Mouse (Mus musculus) midbrain, postnatal 0 days (tissue): ENCODE data around the gene Disc1. TPM values are rescaled to one million over a fixed set of nuclear protein-coding genes. Genes with fewer than 3 reads are reported as not detected.

Experiments used
- ATAC-seq: fragments of 200-750 bp; cut with Nextera tagmentation; 2 replicates; pipeline ENCODE4 v1.8.0; 2017; ENCODE audit warnings: moderate number of reproducible peaks, mild to moderate bottlenecking, moderate TSS enrichment, moderate library complexity; ENCODE audit not compliant: low FRiP score
- DNase-seq: peaks from one replicate; pipeline ENCODE4 v3.0.0-alpha.2; 2015; ENCODE audit warnings: low spot score
- H3K27ac ChIP-seq: fragments of 300-500 bp; sonication (generic); 2 replicates; pipeline ENCODE4 v1.5.1; 2014; ENCODE audit warnings: low read depth, mild to moderate bottlenecking, low read length, mixed read lengths
- H3K27me3 ChIP-seq: fragments of 300-500 bp; sonication (generic); 2 replicates; pipeline ENCODE4 v1.6.1; 2014; ENCODE audit warnings: low read length, control low read depth, mixed read lengths; ENCODE audit not compliant: insufficient read depth
- H3K36me3 ChIP-seq: fragments of 300-500 bp; sonication (generic); 2 replicates; pipeline ENCODE4 v1.6.1; 2014; ENCODE audit warnings: low read length, control low read depth, mixed read lengths; ENCODE audit not compliant: insufficient read depth
- H3K4me1 ChIP-seq: fragments of 300-500 bp; sonication (generic); 2 replicates; pipeline ENCODE4 v1.6.1; 2014; ENCODE audit warnings: mild to moderate bottlenecking, control low read depth, antibody characterized with exemption, low read length, mixed read lengths; ENCODE audit not compliant: insufficient read depth
- H3K4me2 ChIP-seq: fragments of 300-500 bp; sonication (generic); 2 replicates; pipeline ENCODE4 v1.6.1; 2014; ENCODE audit warnings: low read depth, mild to moderate bottlenecking, low read length, mixed read lengths; ENCODE audit not compliant: poor library complexity, severe bottlenecking
- H3K4me3 ChIP-seq: fragments of 300-500 bp; sonication (generic); 2 replicates; pipeline ENCODE4 v1.5.1; 2014; ENCODE audit warnings: low read depth, mild to moderate bottlenecking, low read length, moderate library complexity
- H3K9ac ChIP-seq: fragments of 300-500 bp; sonication (generic); replicated peaks from 2 replicates; pipeline ENCODE4 v1.6.1; 2014; ENCODE audit warnings: mild to moderate bottlenecking, low read length, moderate library complexity, mixed read lengths; ENCODE audit not compliant: poor library complexity, severe bottlenecking
- H3K9me3 ChIP-seq: fragments of 300-500 bp; sonication (generic); 2 replicates; pipeline ENCODE4 v1.6.1; 2016; ENCODE audit warnings: low read length, control low read depth
- CTCF ChIP-seq: IDR thresholded peaks from 2 replicates; pipeline ENCODE4 v1.5.1; 2016; ENCODE audit warnings: antibody characterized with exemption, mild to moderate bottlenecking
- WGBS: fragments of 180-500 bp; shearing (Covaris S2); extraction: QIAGEN DNeasy Blood & Tissue Kit; methylation state at CpG from one replicate; pipeline ENCODE4 v1.1.7; 2014; 5-methylcytosine and 5-hydroxymethylcytosine counted together
- polyA plus RNA-seq: library from polyadenylated mRNA; unstranded; fragments of >200 nt; fragmentation: Nextera tagmentation; extraction: Ambion mirVana; gene quantifications from 2 replicates; pipeline ENCODE4 v1.2.1, GENCODE M21; 2015
- total RNA-seq: library from RNA; depleted of rRNA; stranded (reverse); fragments of >200 nt; gene quantifications from 2 replicates; pipeline ENCODE4 v1.2.3, GENCODE M21; 2014

The Disc1 gene
- total and polyA plus RNA-seq, 2 experiments from 2014 or later = 1.4 to 6.1 TPM

DNA sequence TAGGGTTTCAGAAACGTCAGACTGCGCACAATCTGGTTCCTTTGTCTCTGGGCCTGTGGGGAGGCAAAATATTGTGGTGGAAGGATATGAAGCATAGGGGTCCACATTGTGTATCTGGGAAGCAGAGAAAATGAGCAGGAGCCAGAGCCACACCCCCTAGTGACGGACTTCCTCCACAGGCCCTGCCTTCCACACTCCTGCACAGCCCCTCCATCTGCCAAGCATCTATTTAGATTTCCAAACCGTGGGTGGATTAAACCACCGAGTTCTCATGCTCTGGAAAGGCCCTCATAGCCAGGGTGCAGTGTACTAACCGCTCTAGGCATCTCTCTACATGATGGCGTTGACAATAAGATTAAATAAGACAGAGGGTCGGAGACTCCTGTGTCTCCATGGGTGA is 124.0 kb downstream of the Disc1 start:
- H3K4me1 ChIP-seq = no peaks in the 10 kb centered on the region
- no peak for TF ChIP-seq CTCF
- DNase-seq (no peak), ATAC-seq (no peak)
- H3K27me3 ChIP-seq = no peaks in the 10 kb centered on the region; the same call in none of the 2 replicates
- no peak overlapping the region for H3K27ac ChIP-seq
- no peaks in the 10 kb centered on the region for H3K36me3 ChIP-seq
- H3K4me2 ChIP-seq = no peak overlapping the region
- WGBS = 81% methylated on average over 8 of the region's 8 CpGs
- no peaks in the 10 kb centered on the region for H3K9me3 ChIP-seq
- no peak overlapping the region for H3K9ac ChIP-seq
- H3K4me3 ChIP-seq = no peak overlapping the region

DNA sequence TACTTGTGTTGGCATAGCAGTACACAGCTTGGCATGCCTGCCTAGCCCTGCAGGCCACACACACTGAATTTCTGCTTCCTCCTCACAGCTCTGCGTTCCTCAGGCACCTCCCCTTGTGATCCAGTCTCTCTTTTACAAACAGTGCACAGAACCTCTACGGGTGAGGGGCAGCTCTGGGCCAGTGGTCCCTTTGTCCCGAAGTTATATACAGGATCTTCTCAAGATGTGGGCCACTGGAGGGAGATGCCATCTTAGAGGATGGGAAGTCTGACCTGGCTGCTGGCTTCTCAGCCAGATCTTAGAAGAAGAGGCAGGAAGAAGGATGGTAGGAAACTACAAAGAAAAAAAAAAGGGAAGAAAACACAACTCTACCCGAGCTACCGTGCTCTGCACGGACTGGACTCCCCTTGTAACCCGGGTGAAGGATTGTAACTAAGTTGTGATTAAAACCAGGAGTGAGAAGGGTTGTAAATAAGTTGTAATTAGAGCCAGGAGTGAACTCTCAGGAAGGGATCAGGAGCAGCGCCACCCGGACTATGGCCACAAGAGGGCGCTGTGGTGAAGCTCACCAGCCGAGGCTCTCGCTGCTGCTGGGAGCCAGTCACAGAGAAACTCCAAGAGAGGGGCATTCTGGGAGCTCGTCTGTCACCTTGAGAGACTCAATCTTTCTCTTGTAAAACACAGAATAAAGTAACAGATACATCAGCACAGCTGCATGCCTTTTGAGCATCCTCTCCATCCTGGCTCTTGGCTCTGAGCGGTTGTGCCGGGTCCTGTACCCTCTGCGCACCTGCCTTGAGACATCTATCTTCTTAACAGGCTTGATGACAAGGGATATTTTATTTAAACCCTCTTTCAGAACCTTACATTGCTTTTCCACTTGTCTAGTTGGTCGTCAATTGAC is 129.8 kb downstream of the Disc1 start:
- DNase-seq (peak; percentile 88), ATAC-seq (no peak)
- H3K9me3 ChIP-seq = no peaks in the 10 kb centered on the region
- 21% methylated on average over 17 of the region's 17 CpGs for WGBS
- no peaks in the 10 kb centered on the region for H3K4me1 ChIP-seq
- no peak overlapping the region for H3K4me3 ChIP-seq
- H3K27ac ChIP-seq = no peak overlapping the region
- no peak overlapping the region for H3K4me2 ChIP-seq
- no peaks in the 10 kb centered on the region; the same call in none of the 2 replicates for H3K27me3 ChIP-seq
- no peak overlapping the region for H3K9ac ChIP-seq
- H3K36me3 ChIP-seq = no peaks in the 10 kb centered on the region
- peak; percentile 93 for TF ChIP-seq CTCF

DNA sequence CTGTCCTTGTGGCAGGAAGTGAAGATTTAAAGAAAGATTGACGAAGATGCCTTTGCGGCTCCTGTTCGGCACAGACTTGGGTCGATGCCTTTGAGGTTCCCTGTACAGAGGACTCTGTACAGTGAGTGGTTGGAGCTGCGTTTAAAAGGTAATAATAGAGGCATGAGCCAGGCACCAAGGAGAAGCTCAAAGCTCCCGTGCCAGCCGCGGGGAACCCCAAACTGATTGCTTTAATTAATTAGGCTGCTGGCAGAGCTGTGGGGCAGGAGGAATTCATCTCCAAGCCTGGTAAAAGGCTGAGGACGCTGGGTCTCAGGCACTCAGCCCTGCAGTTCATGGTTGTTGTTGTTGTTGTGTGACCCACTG is 130.4 kb downstream of the Disc1 start:
- no peaks in the 10 kb centered on the region; the same call in none of the 2 replicates for H3K27me3 ChIP-seq
- DNase-seq = no peak
- H3K36me3 ChIP-seq = no peaks in the 10 kb centered on the region
- no peak for TF ChIP-seq CTCF
- no peaks in the 10 kb centered on the region for H3K4me1 ChIP-seq
- H3K4me2 ChIP-seq = no peak overlapping the region
- no peaks in the 10 kb centered on the region for H3K9me3 ChIP-seq
- H3K9ac ChIP-seq = no peak overlapping the region
- H3K27ac ChIP-seq = no peak overlapping the region
- ATAC-seq = no peak
- H3K4me3 ChIP-seq = no peak overlapping the region
- WGBS = 54% methylated on average over 9 of the region's 9 CpGs

DNA sequence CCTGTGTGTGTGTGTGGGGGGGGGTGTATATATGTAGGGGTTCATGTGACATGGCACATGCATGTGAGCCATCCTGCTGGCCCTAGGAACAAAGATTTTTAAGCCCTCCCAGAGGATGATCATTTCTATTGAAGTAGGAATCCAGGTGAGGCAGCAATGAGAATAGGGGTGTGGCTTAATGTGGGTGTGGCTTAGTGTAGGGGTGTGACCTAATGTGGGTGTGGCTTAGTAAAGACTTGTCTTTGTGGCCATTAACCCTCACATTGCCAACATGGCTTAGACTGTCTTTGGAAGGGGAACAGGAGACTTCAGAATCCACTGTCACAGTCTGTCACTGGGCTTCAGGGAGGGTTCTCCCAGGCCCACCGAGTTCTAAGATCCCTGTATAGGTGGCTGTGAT is 130.9 kb downstream of the Disc1 start:
- ATAC-seq (no peak), DNase-seq (no peak)
- Histone ChIP-seq H3K4me3 (no peak overlapping the region), H3K4me1 (no peaks in the 10 kb centered on the region), H3K27ac (no peak overlapping the region), H3K4me2 (no peak overlapping the region), H3K36me3 (no peaks in the 10 kb centered on the region), H3K9ac (no peak overlapping the region), H3K9me3 (no peaks in the 10 kb centered on the region), H3K27me3 (no peaks in the 10 kb centered on the region; the same call in none of the 2 replicates)
- TF ChIP-seq CTCF = no peak
- 77% methylated on average over 1 of the region's 1 CpGs for WGBS

DNA sequence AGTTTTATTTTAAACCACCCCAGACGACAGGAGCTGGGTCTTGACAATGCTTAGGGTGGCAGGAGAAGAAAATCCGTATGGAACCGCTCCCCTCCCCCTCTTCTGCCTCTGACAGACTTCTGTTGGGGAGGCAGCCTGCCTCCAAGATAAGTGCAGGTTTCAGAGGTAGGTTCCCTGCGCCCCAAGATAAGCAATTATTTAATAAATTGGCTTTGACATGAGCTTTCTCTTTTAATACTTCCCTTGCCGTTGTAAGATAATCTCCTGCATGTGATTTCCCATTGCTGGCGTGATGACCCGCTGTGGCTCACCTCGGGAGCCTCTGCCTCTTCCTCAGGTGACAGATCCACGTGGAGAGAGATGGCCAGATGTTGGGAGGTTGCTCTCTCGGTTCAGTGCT is 133.0 kb downstream of the Disc1 start:
- Histone ChIP-seq H3K27ac (no peak overlapping the region), H3K9me3 (no peaks in the 10 kb centered on the region), H3K4me2 (no peak overlapping the region), H3K36me3 (no peaks in the 10 kb centered on the region), H3K27me3 (no peaks in the 10 kb centered on the region; the same call in 1 of the 2 replicates), H3K9ac (no peak overlapping the region), H3K4me3 (no peak overlapping the region), H3K4me1 (no peaks in the 10 kb centered on the region)
- WGBS = 21% methylated on average over 10 of the region's 10 CpGs
- DNase-seq = no peak
- no peak for ATAC-seq
- no peak for TF ChIP-seq CTCF

DNA sequence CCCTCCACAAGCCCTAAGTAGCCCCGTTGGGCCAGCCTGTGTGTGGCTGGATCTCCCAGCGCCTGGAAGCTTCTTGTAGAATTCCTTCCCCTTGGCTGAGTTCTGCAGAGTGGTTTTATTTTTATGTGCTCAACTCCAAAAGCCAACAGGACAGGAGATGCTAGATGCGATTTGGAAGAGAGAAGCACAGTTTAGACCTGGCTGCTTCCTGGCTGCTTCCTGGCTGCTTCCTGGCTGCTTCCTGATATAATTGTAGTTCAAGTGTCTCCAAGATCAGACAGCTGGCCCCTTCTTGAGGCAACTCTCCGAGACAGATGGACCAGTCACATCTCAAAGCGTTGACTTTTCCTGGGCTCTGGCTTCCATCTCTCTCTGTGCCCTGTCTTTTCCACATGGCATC is 139.7 kb downstream of the Disc1 start:
- TF ChIP-seq CTCF = no peak
- DNase-seq = no peak
- no peaks in the 10 kb centered on the region for H3K36me3 ChIP-seq
- H3K27me3 ChIP-seq = no peaks in the 10 kb centered on the region
- H3K9ac ChIP-seq = no peak overlapping the region
- H3K4me2 ChIP-seq = no peak overlapping the region
- no peak for ATAC-seq
- H3K4me1 ChIP-seq = no peaks in the 10 kb centered on the region
- no peak overlapping the region for H3K4me3 ChIP-seq
- H3K9me3 ChIP-seq = no peaks in the 10 kb centered on the region
- H3K27ac ChIP-seq = no peak overlapping the region
- WGBS = 90% methylated on average over 5 of the region's 5 CpGs
